Mouse (Mus musculus): ENCODE results near the gene Angel2. TPM values are rescaled to one million over a fixed set of nuclear protein-coding genes. Genes with fewer than 3 reads are reported as not detected.

Gene Angel2
- polyA plus RNA-seq, 2 experiments: 47.2 to 47.6 TPM

DNA sequence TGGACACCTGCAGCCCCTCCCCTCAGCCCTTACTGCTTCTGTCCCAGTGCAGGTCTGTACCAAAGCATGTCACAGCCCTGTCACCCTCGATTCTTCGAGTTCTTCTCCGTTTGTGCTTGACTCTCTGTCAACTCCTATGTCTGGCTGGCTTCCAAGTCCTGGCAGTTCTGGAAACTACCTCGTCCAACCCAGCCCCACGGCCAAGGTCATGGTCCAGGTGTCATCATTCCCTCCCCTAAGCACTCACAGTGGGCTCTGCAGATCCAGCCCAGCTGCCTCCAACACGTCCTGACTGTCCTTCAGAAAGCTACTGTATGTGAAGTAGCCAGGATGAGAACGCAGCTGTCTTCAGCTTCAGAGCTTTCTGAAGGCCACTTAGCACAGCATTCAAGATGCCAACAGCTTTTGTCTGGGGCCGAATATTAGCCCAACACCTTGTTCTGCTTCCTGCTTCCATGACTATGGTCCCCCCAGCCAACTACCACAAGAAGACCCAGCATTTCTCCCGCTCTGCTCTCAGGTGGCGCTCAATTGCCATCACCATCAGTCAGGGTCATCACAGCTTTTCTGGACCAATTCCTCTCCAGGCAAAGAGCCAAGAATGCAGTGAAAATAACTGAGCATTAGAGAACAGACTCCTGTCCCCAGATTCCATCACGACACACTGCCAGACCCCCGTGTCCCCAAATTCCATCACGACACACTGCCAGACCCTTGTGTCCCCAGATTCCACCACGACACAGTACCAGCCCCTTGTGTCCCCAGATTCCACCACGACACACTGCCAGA, 40.3 kb downstream of the Angel2 start:
- no peak overlapping the region for H3K27ac ChIP-seq (replicated peaks; ENCODE audit: low read depth, low read length)
- H3K4me2 ChIP-seq (replicated peaks; ENCODE audit: low read depth, low read length, severe bottlenecking): no peak overlapping the region
- H3K4me1 ChIP-seq (ENCODE audit: control insufficient read depth, insufficient read depth, low read length): no peaks in the 10 kb centered on the region
- no peaks in the 10 kb centered on the region for H3K9me3 ChIP-seq (ENCODE audit: control insufficient read depth, low read length)
- 84% methylated on average over 15 of the region's 15 CpGs for WGBS
- no peak overlapping the region for H3K4me3 ChIP-seq (replicated peaks; ENCODE audit: low read length)
- H3K27me3 ChIP-seq (ENCODE audit: control insufficient read depth, insufficient read depth, low read length): no peaks in the 10 kb centered on the region
- TF ChIP-seq POLR2A (IDR thresholded peaks at IDR 0.05; ENCODE audit: borderline replicate concordance, extremely low read depth, insufficient read depth, insufficient read length): no peak
- H3K36me3 ChIP-seq (ENCODE audit: control insufficient read depth, insufficient read depth, low read length): peaks cover 89% of the 10 kb centered on the region
- DNase-seq (ENCODE audit: low spot score): no peak
- no peak for ATAC-seq (ENCODE audit: low FRiP score, low read depth)
- H3K9ac ChIP-seq (ENCODE audit: low read depth, low read length, severe bottlenecking): no peak overlapping the region

DNA sequence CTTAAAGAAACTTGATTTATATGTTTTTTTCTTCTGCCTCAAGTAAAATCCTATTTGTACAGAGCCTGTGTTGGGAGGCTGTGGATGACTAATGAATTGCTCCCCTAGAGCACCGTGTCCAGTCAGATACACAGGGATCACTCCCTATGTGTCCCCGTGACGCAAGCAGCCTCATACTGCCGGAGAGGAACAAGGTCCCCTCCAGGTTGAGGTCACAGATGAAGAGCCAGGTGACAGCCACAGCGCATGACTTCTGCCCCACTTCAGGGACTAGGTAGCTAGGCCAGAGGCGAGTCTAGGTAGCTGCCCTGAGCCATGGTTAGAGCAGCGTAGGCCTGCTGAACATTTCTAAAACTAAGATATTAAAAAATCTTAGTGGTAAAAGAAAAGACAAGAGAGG, 43.1 kb downstream of the Angel2 start:
- Histone ChIP-seq H3K4me3 (replicated peaks; ENCODE audit: low read length) (no peak overlapping the region), H3K9ac (ENCODE audit: low read depth, low read length, severe bottlenecking) (no peak overlapping the region), H3K4me2 (replicated peaks; ENCODE audit: low read depth, low read length, severe bottlenecking) (no peak overlapping the region), H3K27ac (replicated peaks; ENCODE audit: low read depth, low read length) (no peak overlapping the region), H3K4me1 (ENCODE audit: control insufficient read depth, insufficient read depth, low read length) (no peaks in the 10 kb centered on the region; the same call in 1 of the 2 replicates), H3K9me3 (ENCODE audit: control insufficient read depth, low read length) (no peaks in the 10 kb centered on the region), H3K27me3 (ENCODE audit: control insufficient read depth, insufficient read depth, low read length) (no peaks in the 10 kb centered on the region), H3K36me3 (ENCODE audit: control insufficient read depth, insufficient read depth, low read length) (peaks cover 86% of the 10 kb centered on the region)
- DNase-seq (ENCODE audit: low spot score) (no peak), ATAC-seq (ENCODE audit: low FRiP score, low read depth) (no peak)
- no peak for TF ChIP-seq POLR2A (IDR thresholded peaks at IDR 0.05; ENCODE audit: borderline replicate concordance, extremely low read depth, insufficient read depth, insufficient read length)
- 93% methylated on average over 7 of the region's 7 CpGs for WGBS

DNA sequence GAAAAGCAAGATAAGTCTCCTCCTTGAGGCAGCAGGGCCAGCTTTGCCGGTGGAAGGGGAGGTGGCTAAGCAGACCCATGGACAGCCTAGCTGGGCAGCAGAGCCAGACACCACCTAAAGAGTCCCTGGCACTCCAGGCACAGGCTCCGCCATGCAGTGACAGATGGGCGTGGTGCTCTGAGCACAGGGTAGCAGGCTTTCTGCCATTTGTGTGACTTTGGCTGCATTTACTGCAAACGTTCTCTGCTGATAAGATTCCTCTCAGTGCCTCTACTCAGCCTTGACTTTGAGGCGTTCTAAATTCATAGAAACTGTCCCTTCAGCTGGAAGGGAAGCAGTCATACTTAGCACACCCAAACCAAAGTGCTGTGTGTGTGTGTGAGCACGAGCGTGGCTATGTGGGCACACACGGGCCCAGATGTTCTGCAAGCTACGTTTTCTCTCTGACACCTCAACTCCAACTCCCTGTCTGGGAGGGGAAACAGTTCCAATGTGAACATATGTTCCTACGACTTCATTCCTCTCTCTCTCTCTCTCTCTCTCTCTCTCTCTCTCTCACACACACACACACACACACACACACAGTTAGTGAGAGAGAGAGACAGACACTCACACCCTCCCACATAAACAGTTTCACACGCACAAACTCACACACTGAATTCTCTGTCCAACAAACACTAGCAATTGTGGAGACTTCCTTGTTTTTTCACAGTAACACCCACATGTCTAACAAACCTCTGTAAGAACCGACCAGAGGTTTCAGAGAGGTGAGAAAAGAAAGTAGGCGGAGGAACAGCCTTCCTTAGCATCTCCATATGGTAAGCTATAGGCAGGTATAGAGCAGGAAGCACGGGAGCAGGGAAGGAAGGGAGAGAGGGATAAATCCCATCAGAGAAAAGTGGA, 47.0 kb downstream of the Angel2 start:
- Histone ChIP-seq H3K9ac (ENCODE audit: low read depth, low read length, severe bottlenecking) (no peak overlapping the region), H3K27me3 (ENCODE audit: control insufficient read depth, insufficient read depth, low read length) (no peaks in the 10 kb centered on the region), H3K4me1 (ENCODE audit: control insufficient read depth, insufficient read depth, low read length) (peaks cover 4% of the 10 kb centered on the region), H3K4me3 (replicated peaks; ENCODE audit: low read length) (no peak overlapping the region), H3K4me2 (replicated peaks; ENCODE audit: low read depth, low read length, severe bottlenecking) (no peak overlapping the region), H3K27ac (replicated peaks; ENCODE audit: low read depth, low read length) (no peak overlapping the region), H3K36me3 (ENCODE audit: control insufficient read depth, insufficient read depth, low read length) (peaks cover 72% of the 10 kb centered on the region), H3K9me3 (ENCODE audit: control insufficient read depth, low read length) (no peaks in the 10 kb centered on the region)
- DNase-seq (ENCODE audit: low spot score) (no peak), ATAC-seq (ENCODE audit: low FRiP score, low read depth) (0 out of 2 replicates have a peak, but pooled peaks have one; percentile 1)
- WGBS: 79% methylated on average over 14 of the region's 14 CpGs
- TF ChIP-seq POLR2A (IDR thresholded peaks at IDR 0.05; ENCODE audit: borderline replicate concordance, extremely low read depth, insufficient read depth, insufficient read length): no peak

DNA sequence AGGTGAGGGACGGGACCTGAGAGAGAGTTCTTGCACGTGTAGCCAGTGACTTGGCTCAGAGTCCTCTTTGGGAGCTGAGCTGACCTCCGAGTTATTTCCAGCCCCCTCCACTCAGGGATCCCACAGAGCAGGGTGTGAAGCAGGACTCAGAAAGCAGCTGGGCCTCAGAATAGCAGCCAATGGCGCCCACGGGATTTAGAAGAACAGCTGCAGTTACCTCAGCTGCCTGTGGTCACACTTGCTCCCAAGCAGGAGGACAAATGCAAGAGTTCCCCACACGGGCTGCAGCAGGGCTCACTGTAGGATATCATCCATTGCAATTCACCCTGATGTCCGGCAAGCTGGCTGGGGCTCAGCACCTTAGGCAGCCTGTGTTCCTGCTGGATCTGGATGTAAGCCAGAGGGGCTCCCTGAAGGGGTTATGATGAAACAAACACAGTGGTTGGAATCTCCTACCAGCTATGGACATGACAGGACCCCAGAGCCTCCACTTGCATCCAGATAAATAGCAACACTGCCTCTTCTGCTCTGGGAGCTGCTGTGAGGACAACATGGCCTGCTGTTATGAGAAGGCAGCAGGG, 47.8 kb downstream of the Angel2 start:
- Histone ChIP-seq H3K36me3 (ENCODE audit: control insufficient read depth, insufficient read depth, low read length) (peaks cover 69% of the 10 kb centered on the region), H3K27me3 (ENCODE audit: control insufficient read depth, insufficient read depth, low read length) (no peaks in the 10 kb centered on the region), H3K9me3 (ENCODE audit: control insufficient read depth, low read length) (no peaks in the 10 kb centered on the region), H3K9ac (ENCODE audit: low read depth, low read length, severe bottlenecking) (no peak overlapping the region), H3K4me1 (ENCODE audit: control insufficient read depth, insufficient read depth, low read length) (peaks cover 11% of the 10 kb centered on the region), H3K27ac (replicated peaks; ENCODE audit: low read depth, low read length) (no peak overlapping the region), H3K4me3 (replicated peaks; ENCODE audit: low read length) (no peak overlapping the region), H3K4me2 (replicated peaks; ENCODE audit: low read depth, low read length, severe bottlenecking) (no peak overlapping the region)
- TF ChIP-seq POLR2A (IDR thresholded peaks at IDR 0.05; ENCODE audit: borderline replicate concordance, extremely low read depth, insufficient read depth, insufficient read length): no peak
- WGBS: 64% methylated on average over 7 of the region's 7 CpGs
- peak; percentile 76 for DNase-seq (ENCODE audit: low spot score)
- peak; percentile 91 for ATAC-seq (ENCODE audit: low FRiP score, low read depth)

DNA sequence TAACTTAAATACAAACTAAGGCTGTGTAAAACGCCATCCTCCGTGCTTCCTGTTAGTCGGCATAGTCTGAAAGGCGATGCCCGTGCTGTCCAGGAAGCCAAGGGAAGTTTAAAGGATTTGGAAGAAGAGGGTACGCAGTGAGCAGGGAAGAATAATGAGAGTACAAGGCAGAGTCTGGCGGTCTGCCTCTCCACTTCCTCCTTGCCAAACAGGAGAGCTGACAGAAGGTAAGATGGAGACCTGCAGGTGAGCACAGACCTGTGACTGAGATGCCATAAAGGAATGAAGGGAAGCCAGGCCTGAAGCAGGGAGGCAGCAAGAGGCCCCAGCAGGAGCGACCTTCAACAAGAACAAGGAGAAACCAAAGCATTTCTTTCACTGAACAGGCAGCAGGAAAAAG, 49.3 kb downstream of the Angel2 start:
- no peak overlapping the region for H3K4me3 ChIP-seq (replicated peaks; ENCODE audit: low read length)
- H3K9me3 ChIP-seq (ENCODE audit: control insufficient read depth, low read length): no peaks in the 10 kb centered on the region
- DNase-seq (ENCODE audit: low spot score) (no peak), ATAC-seq (ENCODE audit: low FRiP score, low read depth) (no peak)
- no peak overlapping the region for H3K9ac ChIP-seq (ENCODE audit: low read depth, low read length, severe bottlenecking)
- WGBS: 84% methylated on average over 8 of the region's 8 CpGs
- H3K36me3 ChIP-seq (ENCODE audit: control insufficient read depth, insufficient read depth, low read length): peaks cover 55% of the 10 kb centered on the region
- H3K27ac ChIP-seq (replicated peaks; ENCODE audit: low read depth, low read length): no peak overlapping the region
- H3K4me2 ChIP-seq (replicated peaks; ENCODE audit: low read depth, low read length, severe bottlenecking): no peak overlapping the region
- TF ChIP-seq POLR2A (IDR thresholded peaks at IDR 0.05; ENCODE audit: borderline replicate concordance, extremely low read depth, insufficient read depth, insufficient read length): no peak
- no peaks in the 10 kb centered on the region for H3K27me3 ChIP-seq (ENCODE audit: control insufficient read depth, insufficient read depth, low read length)
- H3K4me1 ChIP-seq (ENCODE audit: control insufficient read depth, insufficient read depth, low read length): peaks cover 14% of the 10 kb centered on the region
